Comparison of ENCODE assay signal across 16 mouse cellular contexts in genomic region chr10:115170496-115171350, GRCm38 (mm10). TPM values are rescaled to one million over a fixed set of nuclear protein-coding genes. Genes with fewer than 3 reads are reported as not detected.
DNase-seq lines count a peak whose midpoint lies in the region; ATAC-seq lines count a peak whose summit lies in the region.
"Had no signal": no experiment of that assay in that cellular context is flagged by ENCODE, and none has a peak within 500 bp of the region (broad histone marks: within the 10 kb centered on the region; RNA-seq: fewer than 3 reads in every experiment).

No protein-coding gene starts in this region.

- no peak overlapping the region for H3K4me2 ChIP-seq in hindbrain, embryonic 15.5 days
- no peak overlapping the region for H3K4me2 ChIP-seq in hindbrain, embryonic 14.5 days (replicated peaks)
- no peak overlapping the region for H3K4me2 ChIP-seq in neural tube, embryonic 13.5 days
- H3K4me2 ChIP-seq in forebrain, embryonic 16.5 days (ENCODE audit: low read length) = no peak overlapping the region
- H3K4me2 ChIP-seq: heart, embryonic 15.5 days had no signal

- H3K9ac ChIP-seq in hindbrain, embryonic 15.5 days = no peak overlapping the region
- H3K9ac ChIP-seq in hindbrain, embryonic 14.5 days = no peak overlapping the region
- H3K9ac ChIP-seq in neural tube, embryonic 13.5 days = no peak overlapping the region
- H3K9ac ChIP-seq in forebrain, embryonic 16.5 days (replicated peaks; ENCODE audit: low read depth, low read length) = no peak overlapping the region
- H3K9ac ChIP-seq: heart, embryonic 15.5 days had no signal

- H3K27me3 ChIP-seq in hindbrain, embryonic 15.5 days = no peaks in the 10 kb centered on the region
- no peaks in the 10 kb centered on the region for H3K27me3 ChIP-seq in hindbrain, embryonic 14.5 days (ENCODE audit: control insufficient read depth, insufficient read depth, low read length)
- H3K27me3 ChIP-seq in neural tube, embryonic 13.5 days = no peaks in the 10 kb centered on the region
- no peaks in the 10 kb centered on the region for H3K27me3 ChIP-seq in forebrain, embryonic 16.5 days (replicated peaks; ENCODE audit: control insufficient read depth, insufficient read depth, low read length)
- H3K27me3 ChIP-seq: Patski had no signal

- 82% methylated on average over 7 of the region's 7 CpGs for WGBS in hindbrain, embryonic 15.5 days
- 85% methylated on average over 7 of the region's 7 CpGs for WGBS in hindbrain, embryonic 14.5 days
- WGBS in neural tube, embryonic 13.5 days = 87% methylated on average over 7 of the region's 7 CpGs
- 65% methylated on average over 7 of the region's 7 CpGs for WGBS in forebrain, embryonic 16.5 days

- 0 out of 2 replicates have a peak, but pooled peaks have one; percentile 13 for ATAC-seq in hindbrain, embryonic 15.5 days (ENCODE audit: low FRiP score, low read depth)
- no peak for ATAC-seq in hindbrain, embryonic 14.5 days (ENCODE audit: low FRiP score)
- no peak for ATAC-seq in neural tube, embryonic 13.5 days (ENCODE audit: low read depth)
- peak; percentile 22 for ATAC-seq in forebrain, embryonic 16.5 days
- peak; percentile 90 for ATAC-seq in neutrophil, adult 5-6 weeks (ENCODE audit: extremely low read depth, insufficient number of reproducible peaks, low FRiP score, poor library complexity, severe bottlenecking)
- ATAC-seq: Patski had no signal

- no peak overlapping the region for H3K27ac ChIP-seq in hindbrain, embryonic 15.5 days (replicated peaks)
- no peak overlapping the region for H3K27ac ChIP-seq in hindbrain, embryonic 14.5 days
- H3K27ac ChIP-seq in neural tube, embryonic 13.5 days (replicated peaks) = 0 out of 2 replicates have a peak overlapping the region, but pooled peaks have one; percentile 23
- H3K27ac ChIP-seq in forebrain, embryonic 16.5 days (ENCODE audit: low read length) = peak overlapping the region; percentile 50
- H3K27ac ChIP-seq: heart, embryonic 15.5 days; layer of hippocampus, adult 2 months; macrophage had no signal

- no peak overlapping the region for H3K4me3 ChIP-seq in hindbrain, embryonic 15.5 days
- no peak overlapping the region for H3K4me3 ChIP-seq in hindbrain, embryonic 14.5 days (replicated peaks; ENCODE audit: low read length)
- H3K4me3 ChIP-seq in neural tube, embryonic 13.5 days = no peak overlapping the region
- no peak overlapping the region for H3K4me3 ChIP-seq in forebrain, embryonic 16.5 days (replicated peaks; ENCODE audit: low read length)
- H3K4me3 ChIP-seq: heart, embryonic 15.5 days; layer of hippocampus, adult 2 months had no signal

- H3K4me1 ChIP-seq in hindbrain, embryonic 15.5 days (replicated peaks) = peaks cover 21% of the 10 kb centered on the region
- peaks cover 9% of the 10 kb centered on the region for H3K4me1 ChIP-seq in hindbrain, embryonic 14.5 days (replicated peaks; ENCODE audit: control insufficient read depth, insufficient read depth, low read length)
- peaks cover 29% of the 10 kb centered on the region for H3K4me1 ChIP-seq in neural tube, embryonic 13.5 days (replicated peaks)
- H3K4me1 ChIP-seq in forebrain, embryonic 16.5 days (replicated peaks; ENCODE audit: control insufficient read depth, insufficient read depth, low read length) = peaks cover 35% of the 10 kb centered on the region

- no peak for DNase-seq in hindbrain, embryonic 14.5 days (ENCODE audit: low spot score)
- no peak for DNase-seq in neural tube, embryonic 10.5 days (ENCODE audit: extremely low spot score, low spot score)
- DNase-seq in yolk sac, embryonic 10.5 days (ENCODE audit: low spot score) = no peak
- no peak for DNase-seq in urinary bladder, postnatal 36 days (ENCODE audit: low spot score in 2 of 2)
- DNase-seq: cerebellum, adult 9-11 months; gastrocnemius, postnatal 10 days; right cerebral cortex, postnatal 25 days had no signal

- no peaks in the 10 kb centered on the region for H3K9me3 ChIP-seq in hindbrain, embryonic 15.5 days
- H3K9me3 ChIP-seq in hindbrain, embryonic 14.5 days (ENCODE audit: control insufficient read depth, low read length) = no peaks in the 10 kb centered on the region
- no peaks in the 10 kb centered on the region for H3K9me3 ChIP-seq in neural tube, embryonic 13.5 days
- no peaks in the 10 kb centered on the region for H3K9me3 ChIP-seq in forebrain, embryonic 16.5 days (ENCODE audit: control insufficient read depth, low read length)
- H3K9me3 ChIP-seq: heart, embryonic 15.5 days had no signal

- H3K36me3 ChIP-seq in hindbrain, embryonic 15.5 days = no peaks in the 10 kb centered on the region
- no peaks in the 10 kb centered on the region for H3K36me3 ChIP-seq in hindbrain, embryonic 14.5 days (replicated peaks; ENCODE audit: control insufficient read depth, insufficient read depth)
- no peaks in the 10 kb centered on the region for H3K36me3 ChIP-seq in neural tube, embryonic 13.5 days
- no peaks in the 10 kb centered on the region for H3K36me3 ChIP-seq in forebrain, embryonic 16.5 days (ENCODE audit: control insufficient read depth, insufficient read depth)
- H3K36me3 ChIP-seq: heart, embryonic 15.5 days had no signal

RNA-seq across cellular contexts. Expression of gene Tph2, which starts 14.1 kb away (rescaled TPM):
- polyA plus RNA-seq in hindbrain, embryonic 15.5 days (2015; fragmentation: Nextera tagmentation; extraction: Ambion mirVana) = 8.4 and 8.8 TPM in 2 replicates
- 6.7 and 10.8 TPM in 2 replicates for polyA plus RNA-seq in hindbrain, embryonic 14.5 days (2014; fragmentation: Nextera tagmentation; extraction: Ambion mirVana)
- polyA plus RNA-seq in neural tube, embryonic 13.5 days (2015; fragmentation: Nextera tagmentation; extraction: Ambion mirVana) = 0.25 and 0.60 TPM in 2 replicates
- 0.24 and 0.25 TPM in 2 replicates for polyA plus RNA-seq in forebrain, embryonic 16.5 days (2015; fragmentation: Nextera tagmentation; extraction: Ambion mirVana)
- total RNA-seq in neutrophil, adult 5-6 weeks (2017) = not detected in 2 replicates
- total RNA-seq: gastrocnemius, postnatal 10 days had no signal
- polyA plus RNA-seq: heart, embryonic 15.5 days; intestine, embryonic 14.5 days; macrophage; Patski had no signal

Comparison
In these comparisons a context has a peak if more than half of its experiments do, and no peak if none do; other contexts are left out.
1. ATAC-seq: peak in hindbrain, embryonic 15.5 days (single experiment), forebrain, embryonic 16.5 days (single experiment) and neutrophil, adult 5-6 weeks (single experiment); none in hindbrain, embryonic 14.5 days (single experiment) and neural tube, embryonic 13.5 days (single experiment).
2. H3K27ac ChIP-seq: peak in neural tube, embryonic 13.5 days (single experiment) and forebrain, embryonic 16.5 days (single experiment); none in hindbrain, embryonic 15.5 days (single experiment) and hindbrain, embryonic 14.5 days (single experiment).